28 mouse cellular contexts compared by ENCODE assay signal in genomic region chr15:95622797-95623196, GRCm38 (mm10). TPM values are rescaled to one million over a fixed set of nuclear protein-coding genes. Genes with fewer than 3 reads are reported as not detected.
"Had no signal": no experiment of that assay in that cellular context is flagged by ENCODE, and none has a peak within 500 bp of the region (broad histone marks: within the 10 kb centered on the region; RNA-seq: fewer than 3 reads in every experiment).

No protein-coding gene starts in this region.

- H3K9ac ChIP-seq: embryonic facial prominence, embryonic 12.5 days; embryonic facial prominence, embryonic 13.5 days; embryonic facial prominence, embryonic 15.5 days; forebrain, embryonic 12.5 days; forebrain, embryonic 13.5 days; forebrain, embryonic 15.5 days; forebrain, postnatal 0 days had no signal

- H3K4me2 ChIP-seq: embryonic facial prominence, embryonic 12.5 days; embryonic facial prominence, embryonic 13.5 days; embryonic facial prominence, embryonic 15.5 days; forebrain, embryonic 12.5 days; forebrain, embryonic 13.5 days; forebrain, embryonic 15.5 days had no signal

- ATAC-seq: forebrain, embryonic 13.5 days; forebrain, embryonic 14.5 days; forebrain, embryonic 15.5 days; forebrain, embryonic 16.5 days; forebrain, postnatal 0 days had no signal

- H3K9me3 ChIP-seq: embryonic facial prominence, embryonic 10.5 days; embryonic facial prominence, embryonic 12.5 days; embryonic facial prominence, embryonic 13.5 days; embryonic facial prominence, embryonic 15.5 days; forebrain, embryonic 10.5 days; forebrain, embryonic 12.5 days; forebrain, embryonic 13.5 days; forebrain, embryonic 15.5 days had no signal

- H3K4me1 ChIP-seq: embryonic facial prominence, embryonic 10.5 days; embryonic facial prominence, embryonic 12.5 days; embryonic facial prominence, embryonic 15.5 days; forebrain, embryonic 10.5 days had no signal

- H3K27ac ChIP-seq: embryonic facial prominence, embryonic 10.5 days; embryonic facial prominence, embryonic 12.5 days; embryonic facial prominence, embryonic 13.5 days; embryonic facial prominence, embryonic 15.5 days; forebrain, embryonic 10.5 days; forebrain, embryonic 12.5 days; forebrain, embryonic 13.5 days; forebrain, embryonic 15.5 days; gastrocnemius, adult 2 months had no signal

- H3K27me3 ChIP-seq: embryonic facial prominence, embryonic 12.5 days; embryonic facial prominence, embryonic 13.5 days; embryonic facial prominence, embryonic 15.5 days; forebrain, embryonic 12.5 days; forebrain, embryonic 13.5 days; forebrain, embryonic 15.5 days had no signal

- H3K36me3 ChIP-seq: embryonic facial prominence, embryonic 10.5 days; embryonic facial prominence, embryonic 12.5 days; embryonic facial prominence, embryonic 13.5 days; embryonic facial prominence, embryonic 15.5 days; forebrain, embryonic 10.5 days; forebrain, embryonic 12.5 days; forebrain, embryonic 15.5 days had no signal

- DNase-seq: cerebellum, adult 18-20 months; cerebellum, adult 2 months; cerebellum, adult 8-10 months; cerebellum, adult 9-10 months; cerebellum, adult 9-11 months; cerebellum, postnatal 10 days; cerebellum, postnatal 14 days; cerebellum, postnatal 25 days; cerebellum, postnatal 36 days; embryo, embryonic 11 days; forebrain, postnatal 0 days; gastrocnemius, adult 2 months; gastrocnemius, postnatal 10 days; gastrocnemius, postnatal 14 days; gastrocnemius, postnatal 25 days; gastrocnemius, postnatal 36 days; heart, adult 11 months had no signal

- H3K4me3 ChIP-seq: embryonic facial prominence, embryonic 10.5 days; embryonic facial prominence, embryonic 12.5 days; embryonic facial prominence, embryonic 13.5 days; embryonic facial prominence, embryonic 15.5 days; erythroblast, embryonic 14.5 days; forebrain, embryonic 10.5 days; forebrain, embryonic 12.5 days; forebrain, embryonic 13.5 days; forebrain, embryonic 15.5 days; gastrocnemius, adult 2 months had no signal

RNA-seq across cellular contexts. Expression of gene Dbx2, which starts 33.0 kb away (rescaled TPM):
- polyA plus RNA-seq: erythroblast, embryonic 14.5 days; forebrain, embryonic 13.5 days had no signal
